Mouse (Mus musculus): ENCODE measurements at regions not wholly inside any gene's neighbourhood (a gene's known extent, or its start where the extent isn't known, plus 50 kb on each side); places are given as distances from the start of the nearest gene placed in this dataset.

DNA sequence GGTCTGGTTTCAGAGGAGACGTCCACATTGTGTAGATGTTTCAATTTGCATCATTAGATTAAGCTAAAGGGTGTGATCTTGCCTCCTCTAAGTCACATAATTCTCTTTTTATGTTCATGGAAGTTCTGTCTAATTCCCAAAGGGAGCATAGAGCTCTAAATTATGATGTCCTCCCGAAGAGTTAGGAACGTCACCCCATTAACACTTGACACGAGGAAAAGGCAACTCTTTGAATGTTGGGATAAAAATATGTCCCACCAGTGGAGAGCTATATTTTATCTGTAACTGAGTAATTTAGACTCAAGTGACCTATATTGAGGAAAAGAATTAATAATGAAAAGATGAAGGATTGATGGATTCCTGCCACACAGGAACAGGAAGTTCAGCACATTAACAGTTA is 69.2 kb upstream of the Fam19a1 start:
- no peak for ATAC-seq (replicated peaks; ENCODE audit: poor library complexity)

DNA sequence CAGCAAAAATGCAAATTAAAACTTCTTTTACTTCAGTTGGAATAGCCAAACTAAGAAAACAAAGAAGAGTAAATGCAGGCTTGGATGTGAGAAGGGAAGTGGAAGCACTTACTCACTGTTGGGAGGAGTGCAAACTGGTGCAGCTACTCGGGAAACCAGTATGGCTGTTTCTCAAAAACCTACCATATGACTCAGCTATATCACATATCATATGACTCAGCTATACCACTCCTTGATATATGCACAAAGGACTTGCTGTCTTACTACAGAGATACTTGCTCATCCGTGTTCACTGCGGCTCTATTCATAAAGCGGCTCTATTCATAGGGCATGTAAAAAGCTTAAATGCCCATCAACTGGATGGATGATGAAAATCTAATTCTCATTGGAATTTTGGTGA is 59.5 kb upstream of the Fam19a1 start:
- no peak for ATAC-seq (replicated peaks; ENCODE audit: poor library complexity)

DNA sequence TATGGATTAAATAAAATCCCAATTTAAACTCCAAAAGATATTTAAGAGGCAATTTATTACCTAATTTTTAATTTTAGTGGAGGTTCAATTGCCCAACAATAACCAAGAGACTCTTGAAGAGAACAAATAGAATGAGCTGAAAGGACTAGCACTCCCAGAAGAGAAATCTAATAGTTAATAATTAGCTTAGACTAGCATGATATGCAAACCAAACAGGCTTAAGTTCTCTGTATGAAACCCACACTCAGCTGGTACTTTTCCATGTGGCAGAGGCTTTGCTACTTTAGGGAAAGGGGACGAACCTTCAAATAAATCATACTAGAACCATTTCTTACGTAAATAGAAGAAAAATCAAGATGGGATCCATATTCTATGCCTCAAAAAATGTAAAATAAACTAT is 55.9 kb upstream of the Fam19a1 start:
- ATAC-seq (replicated peaks; ENCODE audit: poor library complexity): no peak

DNA sequence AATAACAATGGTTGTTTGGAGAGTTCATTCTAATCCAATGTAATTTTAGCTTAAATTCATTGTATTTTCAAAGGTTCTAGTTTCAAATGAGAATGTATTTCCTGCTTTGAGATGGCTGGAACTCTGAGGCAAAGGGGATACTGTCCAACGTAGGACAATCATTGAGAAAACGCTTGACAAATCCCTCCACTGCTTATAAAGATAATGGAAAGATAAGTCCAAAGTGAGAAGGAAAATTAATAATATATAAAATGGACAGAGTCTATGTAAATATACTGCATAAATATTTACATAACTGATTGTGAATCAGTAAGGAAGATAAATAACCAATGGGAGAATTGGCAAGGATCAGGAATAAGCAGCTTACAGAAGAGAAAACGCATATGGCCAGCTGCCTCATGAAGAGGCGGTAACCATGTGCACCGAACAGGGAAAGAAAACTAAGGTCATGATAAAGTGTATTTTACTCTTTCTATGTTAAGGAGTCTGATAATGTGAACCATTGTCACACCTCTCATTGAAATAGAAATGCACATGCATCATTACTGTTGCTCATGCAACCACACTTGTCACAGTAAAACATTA is 55.3 kb upstream of the Fam19a1 start:
- ATAC-seq (replicated peaks; ENCODE audit: poor library complexity): no peak

DNA sequence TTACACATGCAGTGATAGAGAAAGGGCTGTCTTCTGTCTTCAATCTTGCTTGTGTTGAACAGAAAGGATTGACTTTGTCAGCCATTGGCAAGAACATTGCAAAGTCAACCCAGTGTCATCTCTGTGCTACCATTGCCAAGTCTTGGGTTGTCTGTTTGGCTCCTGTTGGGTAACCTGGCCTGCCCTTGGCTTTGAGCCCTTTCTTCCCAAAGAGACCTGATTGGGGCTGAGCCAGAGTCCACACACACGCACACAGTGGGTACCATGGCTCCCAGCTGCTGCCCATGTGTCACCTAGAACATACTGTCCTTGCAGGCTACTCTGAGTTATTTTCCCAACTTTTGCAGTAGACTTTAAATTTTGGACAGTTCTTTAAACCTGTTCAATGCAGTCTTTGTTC is 51.0 kb upstream of the Fam19a1 start:
- ATAC-seq (replicated peaks; ENCODE audit: poor library complexity): no peak

Measured in megakaryocyte progenitor cell, adult 5-6 weeks (primary cell).